Mouse (Mus musculus) neural tube, embryonic 10.5 days (tissue): ENCODE data around the gene Ugt1a7c.

Experiments
- DNase-seq: peaks from one replicate; pipeline ENCODE4 v3.0.0-alpha.2; 2017; ENCODE audit warnings: low spot score; ENCODE audit errors: extremely low spot score

Ugt1a7c gene

DNA sequence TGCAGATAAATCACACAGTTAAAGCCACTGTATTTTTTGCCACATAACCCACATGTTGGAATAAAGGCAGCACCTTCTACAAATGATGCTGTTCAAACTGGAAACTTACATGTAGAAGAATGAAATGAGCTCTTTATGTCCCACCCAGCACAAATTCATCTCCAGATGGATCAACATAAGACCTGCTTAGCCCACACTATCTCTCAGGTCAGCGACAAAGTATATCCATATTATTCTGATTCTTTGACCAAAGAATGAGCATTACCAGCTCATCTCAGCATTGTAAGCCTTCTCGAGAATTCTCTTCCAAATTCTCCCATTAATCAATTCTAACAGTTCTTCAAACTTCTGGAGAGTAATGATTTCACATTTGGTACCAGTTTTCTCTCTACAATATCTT is 127.4 kb downstream of the Ugt1a7c start:
- DNase-seq, result no peak

DNA sequence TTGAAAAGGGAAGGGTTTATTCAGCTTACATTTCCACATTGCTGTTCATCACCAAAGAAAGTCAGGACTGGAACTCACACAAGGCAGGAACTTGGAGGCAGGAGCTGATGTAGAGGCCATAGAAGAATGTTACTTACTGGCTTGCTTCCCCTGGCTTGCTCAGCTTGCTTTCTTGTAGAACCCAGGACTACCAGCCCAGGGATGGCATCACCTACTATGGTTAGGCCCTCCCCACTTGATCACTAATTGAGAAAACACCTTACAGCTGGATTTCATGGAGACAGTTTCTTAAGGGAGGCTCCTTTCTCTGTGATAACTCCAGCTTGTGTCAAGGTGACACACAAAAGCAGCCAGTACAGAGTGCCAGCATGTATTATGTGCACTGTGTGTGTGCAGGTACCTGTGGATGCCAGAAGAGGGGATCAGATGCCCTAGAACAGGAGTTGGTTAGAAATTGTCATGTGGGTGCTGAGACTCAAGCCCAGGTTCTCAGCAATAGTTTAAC is 128.2 kb downstream of the Ugt1a7c start:
- peak; percentile 17 for DNase-seq

DNA sequence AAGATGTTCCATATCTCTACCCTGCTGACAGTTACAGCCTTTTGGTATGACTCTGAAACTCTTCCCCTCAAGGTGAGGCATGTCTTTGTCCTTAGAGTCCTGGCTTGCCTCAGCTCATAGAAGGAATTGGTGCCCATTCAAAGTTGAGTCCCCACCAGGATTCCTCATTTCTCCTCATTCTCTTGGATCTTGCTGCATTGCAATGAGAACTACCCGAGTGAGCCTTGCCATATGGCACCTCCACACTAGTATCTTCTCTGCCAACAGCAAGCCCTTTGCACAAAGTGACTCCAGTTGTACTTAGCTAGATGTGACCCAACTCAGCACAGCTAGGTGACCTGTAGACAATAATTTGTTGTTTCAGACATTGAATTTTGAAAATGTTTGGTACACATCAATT is 128.7 kb downstream of the Ugt1a7c start:
- DNase-seq, result peak; percentile 23

DNA sequence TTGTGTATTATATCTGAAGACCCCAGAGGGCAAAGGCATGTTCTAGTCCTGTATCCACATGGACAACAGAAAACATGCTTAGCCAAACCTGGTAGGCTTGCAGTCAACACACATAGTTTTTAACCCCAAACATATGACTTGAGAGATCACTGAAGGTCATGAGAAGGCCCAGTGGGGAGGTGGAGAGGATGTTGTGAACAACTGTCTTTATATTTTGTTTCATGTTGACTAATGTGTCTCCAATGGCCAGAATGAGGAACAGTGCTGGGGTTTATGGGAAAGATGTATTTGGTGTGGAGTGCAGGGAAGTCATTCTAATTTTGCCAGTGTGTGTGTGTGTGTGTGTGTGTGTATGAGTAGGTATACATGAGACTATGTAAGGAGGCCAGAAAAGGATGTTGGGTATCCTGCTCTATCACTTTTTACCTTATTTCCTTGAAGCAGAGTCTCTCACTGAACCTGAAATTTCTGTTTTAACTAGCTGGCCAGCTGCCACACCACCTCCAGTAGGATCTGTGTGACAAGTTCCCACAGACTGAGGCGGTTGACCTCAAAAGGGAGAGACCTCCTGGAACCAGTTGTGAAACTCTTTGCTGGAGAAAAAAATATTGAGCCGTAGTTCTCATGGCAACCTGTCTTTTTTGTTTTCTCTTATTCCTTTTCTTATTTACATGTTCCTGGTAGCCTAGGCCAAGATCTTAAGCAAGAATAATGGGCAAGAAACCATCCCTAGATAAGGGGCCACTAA is 129.3 kb downstream of the Ugt1a7c start:
- DNase-seq, result peak; percentile 14

DNA sequence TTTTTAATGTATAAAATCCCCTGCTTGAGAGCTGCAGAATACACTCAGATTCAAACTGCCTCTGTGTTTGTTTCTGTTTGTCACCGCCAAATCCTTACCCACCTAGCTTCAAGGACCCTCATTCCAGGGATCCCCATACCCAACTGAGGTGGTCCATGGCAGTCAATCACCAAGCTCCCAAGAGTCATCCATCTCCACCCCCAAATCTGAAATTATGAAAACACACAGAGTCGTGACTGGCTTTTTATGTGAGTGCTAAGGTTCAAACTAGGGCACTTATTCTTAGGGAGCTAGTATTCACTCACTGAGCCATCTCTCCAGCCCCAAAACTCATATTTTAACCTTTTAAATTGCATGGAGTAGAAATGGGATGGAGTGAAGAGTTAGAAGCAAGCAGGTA is 130.4 kb downstream of the Ugt1a7c start:
- peak; percentile 10 for DNase-seq

DNA sequence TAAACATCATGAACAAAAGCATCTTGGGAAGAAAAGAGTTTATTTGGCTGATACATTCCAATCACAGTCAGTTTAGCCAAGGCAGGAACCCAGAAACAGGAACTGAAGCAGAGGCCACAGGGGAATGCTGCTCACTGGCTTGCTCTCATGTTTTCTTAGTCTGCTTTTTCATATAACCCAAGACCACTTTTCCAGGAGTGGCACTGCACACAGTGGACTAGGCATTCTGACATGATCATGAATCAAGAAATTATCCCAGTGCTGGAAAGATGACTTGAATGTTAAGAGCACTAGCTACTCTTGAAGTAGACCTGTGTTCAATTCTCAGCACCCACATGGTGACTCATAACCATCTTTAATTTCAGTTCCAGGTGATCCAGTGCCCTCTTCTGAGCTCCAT is 130.9 kb downstream of the Ugt1a7c start:
- peak; percentile 12 for DNase-seq

DNA sequence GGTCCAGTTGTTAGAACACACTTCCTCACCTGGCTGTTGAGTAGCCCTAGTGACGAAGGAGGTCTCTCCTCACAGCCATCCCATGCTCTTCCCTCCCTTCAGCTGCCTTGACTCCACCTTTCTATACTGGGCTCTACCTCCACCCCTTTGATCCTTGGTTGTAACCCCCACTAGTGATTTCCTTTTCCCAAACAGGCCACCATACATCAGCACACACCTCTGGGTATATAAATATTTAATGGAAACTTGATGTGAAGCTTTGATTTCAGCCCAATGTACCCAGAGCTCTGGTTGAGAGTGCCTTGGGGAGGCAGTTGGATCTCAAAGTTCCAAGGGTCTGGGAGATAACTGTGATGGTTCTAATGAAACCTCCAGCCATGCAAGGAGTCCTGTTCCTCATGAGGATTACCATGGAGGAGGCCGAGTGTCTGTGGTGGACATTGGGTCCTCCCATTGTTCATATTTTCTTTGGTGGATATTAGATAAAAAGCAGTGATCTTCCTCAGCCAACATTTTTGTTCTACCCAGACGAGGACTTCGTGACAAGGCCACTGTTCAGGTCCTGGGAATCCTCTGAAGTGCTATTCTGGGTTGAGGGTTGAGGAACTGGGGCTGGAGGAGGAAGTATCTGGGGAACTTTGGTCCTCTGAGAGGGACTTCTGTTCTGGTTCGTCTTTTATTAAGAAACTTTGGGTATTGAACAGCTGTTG is 132.0 kb downstream of the Ugt1a7c start, which contains the start of gene Mroh2a:
TSS of gene Mroh2a (plus strand) at position 317 of the 710 bp plus-strand sequence.
- no peak for DNase-seq

DNA sequence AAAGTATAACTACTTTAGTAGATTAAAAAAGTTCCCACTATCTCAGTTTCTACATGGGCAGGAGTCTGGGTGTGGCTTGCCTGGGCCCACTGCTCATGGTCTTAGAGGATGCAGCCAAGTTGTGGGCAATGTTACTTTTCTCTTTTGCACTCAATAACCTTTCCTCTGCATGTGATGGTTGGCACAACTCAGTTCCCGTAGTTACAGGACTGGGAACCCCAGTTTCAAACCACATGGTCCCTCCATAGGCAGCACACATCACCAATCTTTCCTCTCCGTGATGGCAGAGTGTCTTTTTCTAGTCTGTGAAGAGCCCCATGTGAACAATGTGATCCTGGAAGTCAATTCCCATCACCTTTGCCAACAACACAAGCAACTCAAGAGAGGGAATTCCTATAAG is 132.6 kb downstream of the Ugt1a7c start:
- no peak for DNase-seq

DNA sequence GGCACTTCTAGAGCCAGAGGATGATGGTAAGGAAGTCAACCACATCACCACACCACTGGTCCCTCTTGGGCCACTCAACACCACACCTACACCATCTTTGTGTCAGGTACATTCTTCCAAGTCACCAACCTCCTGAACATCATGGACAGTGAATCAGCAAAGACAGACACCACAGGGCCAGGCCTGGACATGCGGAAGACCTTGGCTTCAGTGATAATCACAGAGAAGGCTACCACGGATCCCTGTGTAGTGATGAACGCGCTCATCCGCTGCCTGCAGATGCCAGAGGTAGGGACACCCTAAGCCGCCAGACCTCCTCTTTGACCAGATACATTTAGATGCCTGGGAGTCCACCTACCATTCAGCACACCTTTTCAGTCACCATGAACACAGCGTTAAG is 133.3 kb downstream of the Ugt1a7c start:
- no peak for DNase-seq

DNA sequence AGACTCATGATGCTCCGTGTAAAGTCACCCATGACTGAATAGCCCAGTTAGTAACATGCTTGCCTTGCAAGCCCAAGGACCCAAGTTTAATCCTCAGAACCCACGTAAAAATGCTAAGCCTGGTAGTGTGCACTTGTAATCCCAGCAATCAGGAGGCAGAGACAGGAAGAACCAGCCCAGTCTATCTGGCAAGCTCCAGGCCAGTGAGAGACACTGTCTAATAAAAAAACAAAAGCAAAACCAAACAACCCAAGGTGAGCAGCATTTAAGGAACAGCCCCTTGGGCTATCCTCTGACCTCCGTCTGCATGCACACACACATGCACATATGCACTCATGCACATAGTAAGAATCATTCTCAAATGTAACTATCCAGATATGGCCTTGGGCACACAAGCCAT is 134.7 kb downstream of the Ugt1a7c start:
- no peak for DNase-seq

DNA sequence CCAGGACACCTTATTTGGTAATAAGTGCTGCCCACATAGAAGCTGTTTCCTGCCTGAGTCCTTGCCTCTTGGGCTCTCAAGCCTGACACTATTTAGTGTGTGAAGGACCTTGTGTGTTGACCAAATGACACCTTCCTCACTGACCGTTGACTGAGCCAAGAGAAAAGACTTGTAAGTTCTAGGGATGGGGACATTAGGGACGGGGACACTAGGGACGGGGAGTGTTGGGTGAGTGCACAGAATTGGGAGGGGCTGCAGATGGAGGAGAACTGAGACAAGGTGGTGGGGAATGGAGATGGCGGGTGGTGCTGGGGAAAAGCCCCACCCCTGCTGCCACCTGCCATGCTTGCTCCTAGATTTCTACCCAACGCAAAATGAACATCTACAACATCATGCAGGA is 135.1 kb downstream of the Ugt1a7c start:
- no peak for DNase-seq

DNA sequence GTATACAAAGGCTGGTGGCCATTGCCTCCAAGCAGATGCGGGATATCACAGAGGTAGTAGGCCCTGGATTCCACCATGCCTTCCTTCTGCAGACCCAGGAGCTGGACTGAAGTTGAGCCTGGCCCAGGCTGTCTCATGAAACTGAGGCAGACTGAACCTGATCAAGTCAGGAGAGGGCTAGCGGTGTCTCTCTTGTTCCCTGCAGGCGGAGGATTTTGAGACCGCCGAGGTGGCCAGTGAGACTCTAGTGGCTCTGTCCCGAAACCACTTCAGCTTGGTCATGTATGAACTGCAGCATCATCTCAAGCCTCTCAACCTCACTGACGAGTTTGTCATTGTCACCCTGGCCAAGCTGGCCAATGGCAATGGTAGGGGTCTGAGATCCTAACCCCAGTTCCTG is 135.6 kb downstream of the Ugt1a7c start:
- DNase-seq, result no peak

DNA sequence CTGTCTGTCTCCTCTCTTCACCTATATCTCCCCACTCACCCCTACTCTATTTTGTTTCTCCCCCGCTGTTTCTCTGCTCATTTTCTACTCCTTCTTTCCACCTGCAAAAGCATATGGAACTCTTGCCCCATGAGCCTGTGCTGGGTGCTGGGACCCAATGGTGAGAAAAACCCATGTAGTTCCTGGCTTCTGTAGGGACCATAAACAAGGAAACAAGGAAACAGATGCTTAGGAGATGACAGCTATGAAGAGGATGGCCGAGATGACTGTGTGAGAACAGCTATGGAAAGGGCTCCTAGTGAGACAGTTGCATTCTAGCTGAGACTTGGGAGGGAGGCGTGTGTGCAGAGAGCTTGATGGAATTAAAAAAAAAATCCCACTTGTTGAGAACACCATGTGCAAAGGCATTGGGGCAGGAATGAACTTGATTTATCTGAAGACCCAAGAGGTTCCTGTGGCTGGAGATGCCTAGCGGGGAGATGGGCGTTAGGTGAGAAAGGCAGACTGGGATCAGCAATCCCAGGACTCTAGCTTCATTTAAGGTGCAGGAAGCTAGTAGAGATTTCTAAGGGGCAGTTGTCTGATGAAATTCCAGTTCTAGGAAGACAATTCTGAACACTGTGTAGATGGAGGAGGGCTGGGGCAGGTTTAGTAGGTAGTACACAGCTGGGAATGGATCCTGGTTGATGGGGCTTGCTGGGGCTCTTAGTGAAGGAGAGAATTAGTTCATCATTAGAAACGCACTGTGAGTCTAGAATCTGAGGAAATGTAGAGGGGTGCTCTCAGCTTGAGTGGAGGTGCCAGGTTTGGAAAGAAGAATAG is 136.3 kb downstream of the Ugt1a7c start:
- no peak for DNase-seq

DNA sequence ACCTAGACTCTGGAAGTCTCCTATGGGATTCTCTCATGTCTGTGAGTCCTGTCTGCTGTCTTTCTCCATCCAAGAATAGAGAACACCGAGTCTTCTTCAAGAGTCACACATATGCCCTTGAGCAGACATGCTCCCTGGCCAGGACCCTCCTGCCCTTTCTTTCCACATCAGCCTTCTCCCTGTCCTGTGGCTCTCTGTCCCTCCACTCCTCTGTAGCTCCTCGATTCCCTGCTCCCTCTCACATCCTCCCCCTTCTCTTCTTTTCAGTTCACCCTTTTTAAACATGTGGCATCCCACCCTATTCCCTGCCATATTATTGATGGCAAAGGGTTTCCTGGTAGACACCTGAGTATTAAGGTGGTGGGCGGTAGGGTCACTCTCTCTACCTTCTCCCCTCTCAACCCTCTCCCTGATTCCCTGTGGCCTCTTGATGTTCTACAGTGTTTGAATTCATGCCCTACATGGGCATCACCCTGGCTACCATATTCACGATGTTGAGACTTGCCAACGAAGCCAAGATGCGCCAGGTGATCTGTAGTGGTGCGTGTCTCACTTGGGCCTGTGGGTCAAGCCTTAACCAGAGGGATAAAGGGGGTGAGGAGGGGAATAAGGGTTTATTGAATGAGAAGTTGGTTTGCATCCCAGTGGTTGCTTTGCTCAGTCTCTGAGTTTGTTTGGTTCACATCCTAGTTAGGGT is 137.1 kb downstream of the Ugt1a7c start:
- no peak for DNase-seq

DNA sequence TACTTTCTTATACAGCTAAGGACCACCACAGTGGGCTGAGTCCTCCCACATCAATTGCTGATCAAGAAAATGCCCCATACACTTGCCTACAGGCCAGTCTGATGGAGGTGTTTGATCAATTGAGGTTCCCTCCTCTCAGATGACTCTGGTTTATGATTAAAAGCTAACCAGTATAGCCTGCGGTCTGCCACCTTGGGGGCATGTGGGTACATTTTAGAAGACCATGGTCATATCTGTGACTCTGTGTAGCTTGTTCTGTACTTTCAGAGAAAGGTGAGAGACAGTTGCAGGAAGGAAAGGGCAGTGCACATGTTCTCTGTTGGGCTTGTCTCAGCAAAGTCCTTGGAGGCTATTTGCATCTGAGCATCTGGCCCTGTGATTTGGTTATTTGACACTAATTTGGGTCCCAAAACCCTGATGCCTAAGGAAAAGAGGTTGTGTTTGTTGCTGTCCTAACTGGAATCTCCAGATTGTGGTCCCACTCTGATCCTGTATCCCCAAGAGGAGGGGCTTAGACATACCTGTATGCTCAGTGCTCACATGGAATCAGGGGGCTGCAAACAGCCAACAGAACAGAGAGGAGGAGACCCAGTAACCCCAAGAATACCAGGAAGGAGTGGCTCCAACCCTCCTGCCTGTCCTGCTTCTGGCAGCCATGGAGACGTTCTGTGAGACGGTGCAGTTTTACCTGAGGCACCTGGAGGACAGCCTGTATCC is 138.0 kb downstream of the Ugt1a7c start:
- no peak for DNase-seq

DNA sequence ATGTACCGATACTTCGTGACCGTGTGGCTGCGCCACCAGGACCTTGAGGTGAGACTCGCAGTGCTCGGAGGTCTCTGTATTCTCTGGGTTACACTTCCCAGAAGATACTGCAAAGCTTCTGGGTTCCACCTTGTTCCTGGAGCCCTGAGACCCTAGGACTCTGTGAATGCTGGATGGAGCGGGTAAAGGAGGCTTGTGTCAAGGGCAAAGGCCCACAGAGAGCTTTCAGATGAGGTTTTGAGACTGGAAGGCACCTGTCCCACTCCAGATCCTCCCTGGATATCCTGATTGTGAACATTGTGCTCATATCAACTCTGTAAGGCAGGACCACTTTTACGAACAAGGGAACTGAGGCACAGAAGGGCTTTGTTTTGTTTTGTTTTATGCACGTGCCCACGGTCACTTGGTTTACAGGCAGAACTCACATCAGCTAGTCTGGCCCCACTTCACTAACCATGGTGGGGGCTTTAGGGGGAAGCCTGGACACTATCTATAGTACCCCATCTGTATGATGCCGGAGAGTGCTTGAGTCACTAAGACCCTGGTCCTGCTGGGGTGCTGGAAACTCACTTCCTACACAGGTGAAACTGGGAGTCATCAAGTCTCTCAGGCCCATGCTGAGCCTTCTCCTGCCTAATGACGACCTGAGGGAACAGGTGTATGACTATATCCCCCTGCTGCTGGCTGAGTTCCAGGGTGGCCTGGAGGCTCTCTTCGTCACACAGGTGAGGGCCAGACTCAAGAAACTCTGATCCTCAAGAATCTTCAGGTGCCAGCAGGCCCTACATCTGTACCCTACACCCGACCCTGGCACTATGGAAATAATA is 138.8 kb downstream of the Ugt1a7c start:
- DNase-seq, result no peak

DNA sequence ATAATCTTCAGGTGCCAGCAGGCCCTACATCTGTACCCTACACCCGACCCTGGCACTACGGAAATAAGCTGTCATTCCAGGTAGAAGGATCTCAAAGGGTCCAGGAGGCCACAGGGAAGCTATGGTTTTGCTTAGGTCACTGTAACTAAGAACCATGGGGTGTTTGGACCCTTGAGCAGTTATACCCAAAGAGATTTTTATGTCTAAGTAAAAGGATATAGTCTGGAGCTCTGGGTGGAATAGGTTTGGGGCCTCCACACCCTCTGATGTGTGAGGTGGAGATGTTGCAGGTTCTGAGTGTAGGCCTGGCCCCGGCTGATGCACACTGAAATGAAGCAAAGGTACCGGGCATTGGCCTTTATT is 139.4 kb downstream of the Ugt1a7c start:
- DNase-seq, result no peak

DNA sequence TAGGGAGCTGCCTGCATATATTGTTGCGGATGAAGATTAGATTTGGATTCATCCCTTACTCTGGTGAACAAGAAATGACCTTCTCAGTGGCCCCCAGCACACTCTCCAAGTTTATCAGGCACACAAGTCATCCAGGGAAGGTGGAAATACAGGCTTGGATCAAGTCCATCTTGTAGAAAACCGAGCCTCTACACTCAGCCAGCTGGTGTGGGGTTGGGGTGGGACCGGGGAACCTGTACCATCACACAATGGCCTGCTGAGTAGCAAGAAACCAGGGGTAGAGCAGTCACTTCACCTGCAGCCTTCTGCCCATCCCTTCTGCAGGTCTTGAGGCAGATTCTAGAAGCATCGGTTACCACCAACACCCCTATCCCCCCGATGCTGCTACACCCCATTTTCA is 139.8 kb downstream of the Ugt1a7c start:
- DNase-seq, result no peak

DNA sequence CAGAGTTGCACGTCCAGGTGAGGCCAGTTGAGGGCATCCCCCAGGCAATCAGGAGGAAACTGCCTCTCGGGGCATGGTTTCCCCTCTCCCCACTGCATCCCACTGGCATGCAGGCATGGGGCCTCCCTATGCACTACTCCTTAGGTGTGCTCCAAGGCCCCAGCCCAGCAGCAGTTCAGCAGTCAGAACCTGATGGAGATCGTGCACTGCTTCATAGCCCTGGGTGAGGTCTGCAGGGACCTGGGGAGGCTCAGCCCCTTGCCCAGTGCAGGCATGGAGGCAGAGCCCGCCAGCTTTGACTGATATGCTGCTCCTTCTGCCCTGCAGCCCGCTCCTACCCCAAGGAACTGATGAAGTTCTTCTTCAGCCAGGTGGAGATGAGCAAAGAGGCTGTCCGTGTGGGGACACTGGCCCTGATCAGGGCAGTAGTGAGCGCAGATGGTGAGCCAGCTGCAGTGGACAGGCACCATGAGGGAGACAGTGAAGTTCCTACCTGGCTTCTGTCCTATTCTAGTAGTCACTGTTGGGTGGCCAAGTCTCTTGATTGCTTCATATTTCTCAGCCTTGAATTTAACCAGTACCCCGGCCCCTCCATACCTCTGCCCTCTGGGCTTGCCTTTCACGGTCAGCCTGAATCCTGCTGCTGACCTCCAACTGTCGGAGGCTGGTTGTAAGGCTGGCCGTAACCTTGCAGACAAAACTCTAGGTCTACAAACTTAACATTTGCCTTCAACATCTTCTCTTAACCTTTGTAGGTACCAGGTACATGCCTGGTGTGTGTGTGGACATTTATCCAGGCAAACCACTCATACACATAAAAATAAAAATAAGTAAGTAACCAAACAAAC is 140.4 kb downstream of the Ugt1a7c start:
- no peak for DNase-seq
